Mouse (Mus musculus) gastrocnemius, postnatal 36 days (tissue): ENCODE results near the gene D630036H23Rik. TPM values are rescaled to one million over a fixed set of nuclear protein-coding genes. Genes with fewer than 3 reads are reported as not detected.
"Not testable (repeated sequence)": the region's sequence is repeated elsewhere in the genome, so short reads cannot be mapped to it uniquely, and the experiment has no call there.

ENCODE experiments used
- DNase-seq, 2 experiments: peaks; one replicate each; pipeline ENCODE4 v3.0.0; 2022
- intact Hi-C: fragments of 180-260 bp; cut with DNase I; formaldehyde crosslinking; loops from one replicate; pipeline ENCODE4 v1.15.1; 2025
- long read RNA-seq, 2 experiments: library from polyadenylated mRNA; stranded (forward); transcript quantifications; one replicate each; pipeline ENCODE4 v2.0.0; 2021
- total RNA-seq, 2 experiments: library from RNA; stranded (reverse); gene quantifications; 2 replicates each; pipeline ENCODE4 v1.2.3; 2021

Gene D630036H23Rik
- under 1 TPM; 0.37 to 0.56 TPM for total RNA-seq
- long read RNA-seq, experiment 1, partial matches to known transcripts = 0 of 2 reads
- long read RNA-seq, experiment 1, other reads (novel, unspliced or antisense) = 0 of 2 reads
- long read RNA-seq, experiment 2, partial matches to known transcripts = 0 of 3 reads
- long read RNA-seq, experiment 2, other reads (novel, unspliced or antisense) = 0 of 3 reads

GRCm38 (mm10) chr12:36381441-36382340 lies at the start of gene D630036H23Rik, which contains the start of gene Ispd:
Gene D630036H23Rik (minus strand): TSS chr12:36382181.
Gene Ispd (plus strand): TSS chr12:36381450.
- intact Hi-C loops = no loop called here
- peak; percentile 77 to 84 for DNase-seq

GRCm38 (mm10) chr12:36426163-36427045 lies 44.4 kb upstream of the D630036H23Rik start:
- intact Hi-C loops = no loop called here
- DNase-seq = no peak

GRCm38 (mm10) chr12:36425258-36425657 lies 43.3 kb upstream of the D630036H23Rik start:
- DNase-seq = no peak
- intact Hi-C loops = no loop called here

- intact Hi-C loops = no loop called here
- no peak for DNase-seq
Measured at GRCm38 (mm10) chr12:36423677-36424076, 41.7 kb upstream of the D630036H23Rik start.

GRCm38 (mm10) chr12:36395115-36395514 lies 13.1 kb upstream of the D630036H23Rik start:
- intact Hi-C loops = no loop called here
- DNase-seq = no peak

- intact Hi-C loops = no loop called here
- DNase-seq = no peak
Measured at GRCm38 (mm10) chr12:36386991-36387390, 5.0 kb upstream of the D630036H23Rik start.

- DNase-seq = no peak
- intact Hi-C loops = no loop called here
Measured at GRCm38 (mm10) chr12:36385386-36385785, 3.4 kb upstream of the D630036H23Rik start.

GRCm38 (mm10) chr12:36380806-36381205 lies 1.2 kb downstream of the D630036H23Rik start:
- DNase-seq = no peak
- intact Hi-C loops = no loop called here

GRCm38 (mm10) chr12:36380254-36380653 lies 1.7 kb downstream of the D630036H23Rik start:
- no peak for DNase-seq
- intact Hi-C loops = no loop called here

- DNase-seq, intact Hi-C loops: not testable (repeated sequence)
Measured at GRCm38 (mm10) chr12:36376391-36376790, 5.6 kb downstream of the D630036H23Rik start.

GRCm38 (mm10) chr12:36373237-36373998 lies 8.6 kb downstream of the D630036H23Rik start:
- intact Hi-C loops = no loop called here
- DNase-seq = no peak

GRCm38 (mm10) chr12:36364013-36364412 lies 18.0 kb downstream of the D630036H23Rik start:
- DNase-seq = no peak
- intact Hi-C loops = no loop called here

- DNase-seq = no peak
- intact Hi-C loops = no loop called here
Measured at GRCm38 (mm10) chr12:36360693-36361092, 21.3 kb downstream of the D630036H23Rik start.

- DNase-seq = no peak
- intact Hi-C loops = no loop called here
Measured at GRCm38 (mm10) chr12:36360064-36360463, 21.9 kb downstream of the D630036H23Rik start.

- no peak for DNase-seq
- intact Hi-C loops = no loop called here
Measured at GRCm38 (mm10) chr12:36344131-36344530, 37.9 kb downstream of the D630036H23Rik start.

- DNase-seq = no peak
Measured at GRCm38 (mm10) chr12:36333837-36334281, 48.1 kb downstream of the D630036H23Rik start.

GRCm38 (mm10) chr12:36332676-36333075 lies 49.3 kb downstream of the D630036H23Rik start:
- intact Hi-C loops = no loop called here
- DNase-seq = no peak

More at GRCm38 (mm10) chr12:36333837-36334281, 48.1 kb downstream of the D630036H23Rik start:
- intact Hi-C loops = no loop called here
